Mouse (Mus musculus): ENCODE results near the gene Nup54.

DNA sequence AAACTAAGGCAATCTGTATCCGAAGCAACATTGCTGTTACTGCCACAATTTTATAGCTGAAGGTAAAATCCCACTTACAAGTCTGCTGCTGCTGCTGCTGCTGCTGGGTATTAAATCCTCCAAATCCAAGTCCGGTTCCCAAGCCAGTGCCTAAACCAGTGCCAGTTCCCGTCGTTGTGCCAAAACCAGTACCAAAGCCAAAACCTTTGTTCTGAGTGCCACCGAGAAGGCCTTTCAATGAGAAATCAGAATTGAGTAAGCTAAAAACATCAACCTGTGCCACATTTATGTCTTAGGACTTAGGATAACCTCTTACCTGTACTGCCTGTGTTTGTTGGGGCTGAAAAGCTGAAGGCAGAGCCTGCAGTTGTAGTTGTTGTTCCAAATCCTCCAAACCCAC, 4.3 kb downstream of the Nup54 start:
- TF ChIP-seq CTCF (IDR thresholded peaks at IDR 0.05; ENCODE audit: low read depth, low read length) (no peak), POLR2A (IDR thresholded peaks at IDR 0.05; ENCODE audit: insufficient read depth, low read length) (no peak), EP300 (IDR thresholded peaks at IDR 0.05; ENCODE audit: insufficient read depth, low read depth, low read length) (no peak)
